Mouse (Mus musculus) brain, embryonic 14.5 days (tissue): ENCODE results near the gene Fblim1. TPM values are rescaled to one million over a fixed set of nuclear protein-coding genes. Genes with fewer than 3 reads are reported as not detected.
A peak's percentile ranks its signal among the peaks of the same experiment; 100 is the strongest.

ENCODE experiments used
- DNase-seq: peaks from one replicate; pipeline ENCODE4 v3.0.0-alpha.2; 2011; ENCODE audit warnings: low read depth
- CTCF ChIP-seq: fragments of 200-500 bp; IDR thresholded peaks from 2 replicates; pipeline ENCODE4 v1.5.1; 2012; ENCODE audit warnings: inconsistent platforms, mild to moderate bottlenecking, moderate library complexity, borderline replicate concordance; ENCODE audit not compliant: insufficient read depth, insufficient read length; ENCODE audit errors: extremely low read depth
- POLR2A ChIP-seq: fragments of 200-500 bp; IDR thresholded peaks from 2 replicates; pipeline ENCODE4 v1.6.1; 2012; ENCODE audit warnings: mild to moderate bottlenecking, inconsistent platforms, borderline replicate concordance; ENCODE audit not compliant: poor library complexity, insufficient read depth, insufficient read length, severe bottlenecking; ENCODE audit errors: extremely low read depth
- polyA plus RNA-seq: library from polyadenylated mRNA; depleted of rRNA; stranded (reverse); fragments of >200 nt; gene quantifications from 2 replicates; pipeline ENCODE4 v1.2.3, GENCODE M21; 2012

Gene Fblim1
- polyA plus RNA-seq, 1 experiment, result 50.7 TPM

GRCm38 (mm10) chr4:141614946-141615345 lies 9.1 kb upstream of the Fblim1 start:
- no peak for TF ChIP-seq CTCF
- TF ChIP-seq POLR2A, result no peak
- DNase-seq, result no peak

- no peak for DNase-seq
- TF ChIP-seq CTCF, result no peak
- no peak for TF ChIP-seq POLR2A
These were observed 3.6 kb upstream of the Fblim1 start for GRCm38 (mm10) chr4:141609538-141609937.

GRCm38 (mm10) chr4:141605421-141605820 lies 475 bp downstream of the Fblim1 start:
- DNase-seq, result no peak
- TF ChIP-seq CTCF (no peak), POLR2A (no peak)

GRCm38 (mm10) chr4:141604493-141604892 lies 1.4 kb downstream of the Fblim1 start:
- no peak for TF ChIP-seq CTCF
- no peak for TF ChIP-seq POLR2A
- no peak for DNase-seq

GRCm38 (mm10) chr4:141603921-141604320 lies 2.0 kb downstream of the Fblim1 start:
- no peak for DNase-seq
- TF ChIP-seq POLR2A (no peak), CTCF (no peak)

- no peak for DNase-seq
- TF ChIP-seq POLR2A, result no peak
- no peak for TF ChIP-seq CTCF
These were observed 3.2 kb downstream of the Fblim1 start for GRCm38 (mm10) chr4:141602523-141603223.

GRCm38 (mm10) chr4:141601148-141601862 lies 4.6 kb downstream of the Fblim1 start:
- no peak for DNase-seq
- no peak for TF ChIP-seq POLR2A
- TF ChIP-seq CTCF, result no peak

- DNase-seq, result no peak
- TF ChIP-seq CTCF (no peak), POLR2A (no peak)
These were observed 5.5 kb downstream of the Fblim1 start for GRCm38 (mm10) chr4:141600364-141600763.

- peak; percentile 42 for DNase-seq
- no peak for TF ChIP-seq POLR2A
- TF ChIP-seq CTCF, result no peak
These were observed 6.4 kb downstream of the Fblim1 start for GRCm38 (mm10) chr4:141599251-141600141.

- no peak for DNase-seq
- TF ChIP-seq POLR2A (no peak), CTCF (no peak)
These were observed 7.0 kb downstream of the Fblim1 start for GRCm38 (mm10) chr4:141598894-141599250.
